In the genomic region with DNA sequence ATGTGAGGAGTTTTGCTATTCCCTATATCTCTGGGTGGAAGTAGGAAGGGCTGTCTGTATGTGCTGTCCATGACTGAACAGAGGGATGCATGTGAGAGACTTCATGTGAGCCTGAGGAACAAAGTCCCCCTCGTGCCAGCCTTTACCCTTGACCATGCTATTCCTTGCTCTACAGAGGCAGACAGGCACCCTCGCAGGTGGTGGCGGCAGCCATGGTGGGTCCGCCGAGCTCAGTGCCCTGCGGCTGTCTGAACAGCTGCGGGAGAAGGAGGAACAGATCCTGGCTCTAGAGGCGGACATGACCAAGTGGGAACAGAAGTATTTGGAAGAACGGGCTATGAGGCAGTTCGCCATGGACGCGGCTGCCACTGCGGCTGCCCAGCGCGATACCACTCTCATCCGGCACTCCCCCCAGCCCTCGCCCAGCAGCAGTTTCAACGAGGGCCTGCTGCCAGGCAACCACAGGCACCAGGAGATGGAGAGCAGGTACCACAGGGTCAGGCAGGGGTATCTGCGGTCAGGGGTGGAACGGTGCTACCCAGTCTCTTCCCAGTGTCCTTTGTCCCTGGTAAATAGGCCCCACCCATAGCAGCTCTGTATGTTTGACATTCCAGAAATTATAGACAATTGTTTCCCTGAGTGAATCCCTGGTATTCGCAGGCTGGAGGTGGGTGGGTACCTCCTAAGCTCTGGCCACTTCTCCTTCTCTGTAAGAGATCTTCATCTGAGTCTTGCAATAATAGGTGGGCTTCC, we compare ENCODE assay signal across 14 mouse cellular contexts. TPM values are rescaled to one million over a fixed set of nuclear protein-coding genes. Genes with fewer than 3 reads are reported as not detected.
DNase-seq lines count a peak whose midpoint lies in the region; ATAC-seq and TF ChIP-seq lines count a peak whose summit lies in the region.
"Had no signal": no experiment of that assay in that cellular context is flagged by ENCODE, and none has a peak within 500 bp of the region (broad histone marks: within the 10 kb centered on the region; RNA-seq: fewer than 3 reads in every experiment).

No protein-coding gene starts in this region.

- no peak overlapping the region for H3K4me3 ChIP-seq in embryonic facial prominence, embryonic 13.5 days
- H3K4me3 ChIP-seq in embryonic facial prominence, embryonic 10.5 days: no peak overlapping the region
- no peak overlapping the region for H3K4me3 ChIP-seq in kidney, embryonic 15.5 days (replicated peaks)
- no peak overlapping the region for H3K4me3 ChIP-seq in kidney, embryonic 16.5 days (ENCODE audit: low read length)
- H3K4me3 ChIP-seq: forebrain, embryonic 13.5 days; hindbrain, embryonic 13.5 days had no signal

- TF ChIP-seq CTCF in Patski (IDR thresholded peaks at IDR 0.05): no peak

- ATAC-seq in embryonic facial prominence, embryonic 13.5 days (ENCODE audit: insufficient number of reproducible peaks, insufficient read depth, low FRiP score, low TSS enrichment, low read depth): no peak
- ATAC-seq in kidney, embryonic 15.5 days (replicated peaks; ENCODE audit: low FRiP score): no peak
- ATAC-seq in Patski: peak; percentile 2
- ATAC-seq in kidney, embryonic 16.5 days (ENCODE audit: low FRiP score, low TSS enrichment): no peak
- ATAC-seq: forebrain, embryonic 13.5 days had no signal

- no peaks in the 10 kb centered on the region for H3K9me3 ChIP-seq in embryonic facial prominence, embryonic 13.5 days
- no peaks in the 10 kb centered on the region for H3K9me3 ChIP-seq in embryonic facial prominence, embryonic 10.5 days
- H3K9me3 ChIP-seq in kidney, embryonic 15.5 days (replicated peaks): no peaks in the 10 kb centered on the region
- H3K9me3 ChIP-seq in kidney, embryonic 16.5 days (ENCODE audit: low read length): no peaks in the 10 kb centered on the region
- H3K9me3 ChIP-seq: forebrain, embryonic 13.5 days; hindbrain, embryonic 13.5 days had no signal

- H3K36me3 ChIP-seq in embryonic facial prominence, embryonic 13.5 days: peaks cover 93% of the 10 kb centered on the region
- peaks cover 100% of the 10 kb centered on the region for H3K36me3 ChIP-seq in embryonic facial prominence, embryonic 10.5 days (replicated peaks)
- peaks cover 92% of the 10 kb centered on the region for H3K36me3 ChIP-seq in kidney, embryonic 15.5 days
- H3K36me3 ChIP-seq in kidney, embryonic 16.5 days (ENCODE audit: insufficient read depth, low read length): peaks cover 87% of the 10 kb centered on the region

- POLR2A ChIA-PET in Patski (lab: Charles Lee): interaction anchor here (1.0 to 25.8 kb wide), 10 partner anchors 9 to 92 kb away, joined by 3 to 312 read pairs (median 24); no protein-coding TSS in a partner anchor

- no peak overlapping the region for H3K9ac ChIP-seq in embryonic facial prominence, embryonic 13.5 days
- H3K9ac ChIP-seq in kidney, embryonic 15.5 days: no peak overlapping the region
- H3K9ac ChIP-seq in kidney, embryonic 16.5 days (replicated peaks; ENCODE audit: low read length): no peak overlapping the region
- H3K9ac ChIP-seq: forebrain, embryonic 13.5 days; hindbrain, embryonic 13.5 days had no signal

- H3K4me2 ChIP-seq in embryonic facial prominence, embryonic 13.5 days: no peak overlapping the region
- no peak overlapping the region for H3K4me2 ChIP-seq in kidney, embryonic 15.5 days
- no peak overlapping the region for H3K4me2 ChIP-seq in kidney, embryonic 16.5 days (replicated peaks; ENCODE audit: low read depth, low read length)
- H3K4me2 ChIP-seq: forebrain, embryonic 13.5 days; hindbrain, embryonic 13.5 days; liver, embryonic 11.5 days had no signal

- CTCF ChIA-PET in Patski (lab: Charles Lee): no interaction called here

- H3K27ac ChIP-seq in embryonic facial prominence, embryonic 13.5 days: peak overlapping the region; percentile 51
- no peak overlapping the region for H3K27ac ChIP-seq in embryonic facial prominence, embryonic 10.5 days (replicated peaks)
- H3K27ac ChIP-seq in kidney, embryonic 15.5 days: no peak overlapping the region
- 0 out of 2 replicates have a peak overlapping the region, but pooled peaks have one; percentile 25 for H3K27ac ChIP-seq in kidney, embryonic 16.5 days (ENCODE audit: low read length)
- H3K27ac ChIP-seq: hindbrain, embryonic 13.5 days had no signal

- in situ Hi-C loops in Patski (cut with MboI; ENCODE audit: low pct_unique_long_range_greater_than_20kb): no loop called here

- WGBS in embryonic facial prominence, embryonic 13.5 days: 94% methylated on average over 21 of the region's 21 CpGs
- 92% methylated on average over 21 of the region's 21 CpGs for WGBS in embryonic facial prominence, embryonic 10.5 days
- WGBS in kidney, embryonic 15.5 days: 93% methylated on average over 21 of the region's 21 CpGs
- WGBS in kidney, embryonic 16.5 days: 91% methylated on average over 21 of the region's 21 CpGs

- no peak for DNase-seq in embryonic facial prominence, embryonic 10.5 days (ENCODE audit: low spot score)
- DNase-seq in kidney, adult 11 months: peak; percentile 34
- no peak for DNase-seq in Patski (ENCODE audit: low read depth, low spot score)
- no peak for DNase-seq in thymus, postnatal 25 days
- DNase-seq in frontal cortex, postnatal 14 days (ENCODE audit: low spot score in 2 of 2): no peak
- DNase-seq: cerebellum, adult 9-11 months; lung, postnatal 14 days; right cerebral cortex, postnatal 14 days had no signal

- peaks cover 75% of the 10 kb centered on the region for H3K4me1 ChIP-seq in embryonic facial prominence, embryonic 13.5 days
- H3K4me1 ChIP-seq in embryonic facial prominence, embryonic 10.5 days: peaks cover 64% of the 10 kb centered on the region
- H3K4me1 ChIP-seq in kidney, embryonic 15.5 days: peaks cover 70% of the 10 kb centered on the region
- peaks cover 50% of the 10 kb centered on the region for H3K4me1 ChIP-seq in kidney, embryonic 16.5 days (ENCODE audit: insufficient read depth, low read length)

- H3K27me3 ChIP-seq in embryonic facial prominence, embryonic 13.5 days: no peaks in the 10 kb centered on the region
- H3K27me3 ChIP-seq in embryonic facial prominence, embryonic 10.5 days (replicated peaks; ENCODE audit: low read depth, poor library complexity, severe bottlenecking): no peaks in the 10 kb centered on the region
- H3K27me3 ChIP-seq in kidney, embryonic 15.5 days: no peaks in the 10 kb centered on the region
- H3K27me3 ChIP-seq in Patski: no peaks in the 10 kb centered on the region
- no peaks in the 10 kb centered on the region for H3K27me3 ChIP-seq in kidney, embryonic 16.5 days (ENCODE audit: insufficient read depth, low read length)
- H3K27me3 ChIP-seq: forebrain, embryonic 13.5 days; hindbrain, embryonic 13.5 days had no signal

RNA-seq across cellular contexts. Expression of a gene that starts 12.8 kb away (rescaled TPM):
- 54.0 and 55.8 TPM in 2 replicates for polyA plus RNA-seq in embryonic facial prominence, embryonic 13.5 days (2015; fragmentation: Nextera tagmentation; extraction: Ambion mirVana)
- polyA plus RNA-seq in embryonic facial prominence, embryonic 10.5 days (2016; fragmentation: Nextera tagmentation; extraction: Ambion mirVana): 61.4 and 64.0 TPM in 2 replicates
- polyA plus RNA-seq in kidney, embryonic 15.5 days (2015; fragmentation: Nextera tagmentation; extraction: Ambion mirVana): 43.3 and 45.1 TPM in 2 replicates
- polyA plus RNA-seq in Patski (2021): 306 TPM
- 40.9 and 41.5 TPM in 2 replicates for polyA plus RNA-seq in kidney, embryonic 16.5 days (2015; fragmentation: Nextera tagmentation; extraction: Ambion mirVana)

Comparison
In these comparisons a context has a peak if more than half of its experiments do, and no peak if none do; other contexts are left out.
1. H3K27ac ChIP-seq: peak in embryonic facial prominence, embryonic 13.5 days (single experiment) and kidney, embryonic 16.5 days (single experiment); none in embryonic facial prominence, embryonic 10.5 days (single experiment) and kidney, embryonic 15.5 days (single experiment).